Mouse (Mus musculus) hindbrain, embryonic 14.5 days (tissue): ENCODE measurements at regions not wholly inside any gene's neighbourhood (a gene's known extent, or its start where the extent isn't known, plus 50 kb on each side); places are given as distances from the start of the nearest gene placed in this dataset.

Experiments
- ATAC-seq: fragments of 200-750 bp; cut with Nextera tagmentation; 2 replicates; pipeline ENCODE4 v1.8.0; 2017; ENCODE audit warnings: moderate number of reproducible peaks, mild to moderate bottlenecking, moderate TSS enrichment, moderate library complexity; ENCODE audit not compliant: low FRiP score
- DNase-seq: peaks from one replicate; pipeline ENCODE4 v3.0.0-alpha.2; 2015; ENCODE audit warnings: low spot score
- H3K27ac ChIP-seq: fragments of 300-500 bp; sonication (generic); 2 replicates; pipeline ENCODE4 v1.5.1; 2014; ENCODE audit warnings: mild to moderate bottlenecking, moderate library complexity
- H3K27me3 ChIP-seq: fragments of 300-500 bp; sonication (generic); 2 replicates; pipeline ENCODE4 v1.6.1; 2014; ENCODE audit warnings: mild to moderate bottlenecking, low read length, mixed read lengths; ENCODE audit not compliant: control insufficient read depth, insufficient read depth
- H3K36me3 ChIP-seq: fragments of 300-500 bp; sonication (generic); replicated peaks from 2 replicates; pipeline ENCODE4 v1.6.1; 2014; ENCODE audit not compliant: control insufficient read depth, insufficient read depth
- H3K4me1 ChIP-seq: fragments of 300-500 bp; sonication (generic); replicated peaks from 2 replicates; pipeline ENCODE4 v1.6.1; 2014; ENCODE audit warnings: antibody characterized with exemption, low read length, mixed read lengths; ENCODE audit not compliant: control insufficient read depth, insufficient read depth
- H3K4me2 ChIP-seq: fragments of 300-500 bp; sonication (generic); replicated peaks from 2 replicates; pipeline ENCODE4 v1.6.1; 2014; ENCODE audit warnings: mild to moderate bottlenecking, moderate library complexity
- H3K4me3 ChIP-seq: fragments of 300-500 bp; sonication (generic); replicated peaks from 2 replicates; pipeline ENCODE4 v1.5.1; 2014; ENCODE audit warnings: mild to moderate bottlenecking, low read length
- H3K9ac ChIP-seq: fragments of 300-500 bp; sonication (generic); 2 replicates; pipeline ENCODE4 v1.6.1; 2014
- H3K9me3 ChIP-seq: fragments of 300-500 bp; sonication (generic); 2 replicates; pipeline ENCODE4 v1.6.1; 2016; ENCODE audit warnings: low read length; ENCODE audit not compliant: control insufficient read depth
- WGBS: fragments of 180-500 bp; shearing (Covaris S2); extraction: QIAGEN DNeasy Blood & Tissue Kit; methylation state at CpG from one replicate; pipeline ENCODE4 v1.1.7; 2014; 5-methylcytosine and 5-hydroxymethylcytosine counted together

DNA sequence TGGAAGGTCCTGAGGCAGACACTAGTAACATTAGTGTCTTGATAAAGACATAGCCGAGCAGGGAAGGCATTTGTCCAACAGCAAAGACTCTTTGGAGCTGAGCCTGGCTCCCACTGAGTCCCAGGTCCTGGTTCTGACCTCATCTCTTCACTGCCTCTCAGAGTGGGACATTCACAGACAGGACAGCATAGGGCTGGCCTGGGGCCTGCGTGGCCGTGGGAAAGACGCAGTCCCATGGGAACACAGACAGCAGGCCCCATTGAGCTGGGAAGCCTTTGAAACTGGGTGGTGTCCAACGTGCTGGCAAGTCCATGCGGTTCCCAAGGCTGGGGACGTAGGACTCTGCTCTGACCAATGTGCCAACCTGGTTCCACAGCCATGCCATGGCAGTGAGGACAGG lies 97.5 kb upstream of the 1700021F07Rik start:
- H3K9me3 ChIP-seq: no peaks in the 10 kb centered on the region
- DNase-seq (no peak), ATAC-seq (peak; percentile 53; the same call in 1 of the 2 replicates)
- H3K9ac ChIP-seq: no peak overlapping the region
- 76% methylated on average over 7 of the region's 7 CpGs for WGBS
- H3K27ac ChIP-seq: no peak overlapping the region
- H3K4me1 ChIP-seq: no peaks in the 10 kb centered on the region
- no peaks in the 10 kb centered on the region for H3K36me3 ChIP-seq
- H3K4me2 ChIP-seq: no peak overlapping the region
- H3K27me3 ChIP-seq: no peaks in the 10 kb centered on the region
- H3K4me3 ChIP-seq: no peak overlapping the region

DNA sequence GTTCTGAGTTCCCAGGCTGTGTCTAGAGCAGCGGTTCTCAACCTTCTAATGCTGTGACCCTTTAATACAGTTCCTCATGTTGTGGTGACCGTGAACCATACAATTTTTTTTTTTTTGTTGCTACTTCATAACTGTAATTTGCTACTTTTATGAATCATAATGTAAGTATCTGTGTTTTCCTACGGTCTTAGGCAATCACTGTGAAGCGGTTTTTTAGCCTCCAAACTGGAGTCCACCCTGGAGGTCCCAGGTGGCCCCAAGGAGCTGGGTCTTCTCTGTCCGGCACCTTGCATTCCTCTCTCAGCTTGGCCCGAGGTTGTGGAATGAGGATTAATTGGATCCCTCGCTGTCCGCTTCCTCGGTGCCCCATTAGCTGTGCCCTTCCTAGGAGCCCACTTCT lies 96.6 kb upstream of the 1700021F07Rik start:
- Histone ChIP-seq H3K9ac (no peak overlapping the region), H3K27ac (no peak overlapping the region), H3K4me3 (no peak overlapping the region), H3K36me3 (no peaks in the 10 kb centered on the region), H3K27me3 (no peaks in the 10 kb centered on the region), H3K9me3 (no peaks in the 10 kb centered on the region), H3K4me2 (no peak overlapping the region), H3K4me1 (no peaks in the 10 kb centered on the region)
- 76% methylated on average over 9 of the region's 9 CpGs for WGBS
- ATAC-seq (no peak), DNase-seq (no peak)

- Histone ChIP-seq H3K4me1 (no peaks in the 10 kb centered on the region), H3K4me2 (no peak overlapping the region), H3K27ac (peak overlapping the region; percentile 16; the same call in 1 of the 2 replicates), H3K9ac (no peak overlapping the region), H3K9me3 (no peaks in the 10 kb centered on the region), H3K36me3 (no peaks in the 10 kb centered on the region), H3K27me3 (no peaks in the 10 kb centered on the region), H3K4me3 (no peak overlapping the region)
- 50% methylated on average over 16 of the region's 16 CpGs for WGBS
- peak; percentile 46; the same call in 1 of the 2 replicates for ATAC-seq
- no peak for DNase-seq
These were observed 96.0 kb upstream of the 1700021F07Rik start for GRCm38 (mm10) chr2:173426191-173427065.

DNA sequence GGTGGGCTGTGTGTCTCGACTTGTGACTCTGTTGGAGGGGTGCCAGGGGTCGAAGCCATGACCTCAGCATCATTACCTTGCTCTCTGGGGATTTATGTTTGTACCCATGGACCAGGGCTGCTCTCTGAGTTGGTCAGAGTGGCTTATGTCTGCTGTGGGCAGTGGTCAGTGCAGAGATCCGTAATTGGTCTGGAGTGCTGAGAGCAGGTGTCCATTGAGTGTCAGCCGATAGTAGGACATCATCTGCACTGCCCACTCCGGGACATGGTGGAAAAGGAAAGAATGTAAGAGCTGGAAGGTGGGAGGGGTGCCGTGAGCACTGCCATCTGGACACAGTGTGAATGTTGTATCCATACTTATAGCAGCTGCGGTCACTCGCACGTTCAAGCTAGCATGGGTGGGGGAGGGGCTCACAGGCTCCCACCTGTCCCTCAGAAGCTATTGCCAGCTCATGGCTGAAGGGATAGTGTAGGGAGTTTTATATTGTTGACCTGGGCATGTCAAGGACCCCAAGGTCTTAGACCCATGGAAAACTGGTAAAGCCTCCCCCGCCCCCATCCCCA lies 94.4 kb upstream of the 1700021F07Rik start:
- WGBS: 64% methylated on average over 10 of the region's 10 CpGs
- ATAC-seq (no peak), DNase-seq (no peak)

GRCm38 (mm10) chr2:173431841-173432240 lies 90.5 kb upstream of the 1700021F07Rik start:
- Histone ChIP-seq H3K27me3 (no peaks in the 10 kb centered on the region), H3K9ac (no peak overlapping the region), H3K4me1 (peaks cover 4% of the 10 kb centered on the region; the same call in 1 of the 2 replicates), H3K4me2 (no peak overlapping the region), H3K27ac (no peak overlapping the region), H3K36me3 (no peaks in the 10 kb centered on the region), H3K4me3 (no peak overlapping the region), H3K9me3 (no peaks in the 10 kb centered on the region)
- DNase-seq (no peak), ATAC-seq (no peak)
- 84% methylated on average over 5 of the region's 5 CpGs for WGBS

More for the DNA sequence above, 94.4 kb upstream of the 1700021F07Rik start:
- H3K27me3 ChIP-seq: no peaks in the 10 kb centered on the region
- no peaks in the 10 kb centered on the region for H3K9me3 ChIP-seq
- H3K4me1 ChIP-seq: no peaks in the 10 kb centered on the region
- no peak overlapping the region for H3K4me3 ChIP-seq
- no peak overlapping the region for H3K27ac ChIP-seq
- no peaks in the 10 kb centered on the region for H3K36me3 ChIP-seq
- H3K4me2 ChIP-seq: no peak overlapping the region
- H3K9ac ChIP-seq: no peak overlapping the region

- H3K27ac ChIP-seq: no peak overlapping the region
- no peaks in the 10 kb centered on the region for H3K27me3 ChIP-seq
- no peaks in the 10 kb centered on the region for H3K36me3 ChIP-seq
- WGBS: 76% methylated on average over 3 of the region's 3 CpGs
- H3K9ac ChIP-seq: no peak overlapping the region
- DNase-seq (no peak), ATAC-seq (no peak)
- H3K4me1 ChIP-seq: peaks cover 4% of the 10 kb centered on the region; the same call in 1 of the 2 replicates
- H3K9me3 ChIP-seq: no peaks in the 10 kb centered on the region
- H3K4me3 ChIP-seq: no peak overlapping the region
- no peak overlapping the region for H3K4me2 ChIP-seq
These were observed 90.1 kb upstream of the 1700021F07Rik start for GRCm38 (mm10) chr2:173432258-173432657.

- Histone ChIP-seq H3K36me3 (no peaks in the 10 kb centered on the region), H3K9me3 (no peaks in the 10 kb centered on the region), H3K9ac (no peak overlapping the region), H3K27me3 (no peaks in the 10 kb centered on the region), H3K4me1 (peaks cover 4% of the 10 kb centered on the region; the same call in 1 of the 2 replicates), H3K27ac (no peak overlapping the region), H3K4me2 (no peak overlapping the region), H3K4me3 (no peak overlapping the region)
- ATAC-seq (no peak), DNase-seq (no peak)
- WGBS: 85% methylated on average over 9 of the region's 9 CpGs
These were observed 89.3 kb upstream of the 1700021F07Rik start for GRCm38 (mm10) chr2:173432886-173433624.

- Histone ChIP-seq H3K36me3 (no peaks in the 10 kb centered on the region), H3K27me3 (no peaks in the 10 kb centered on the region), H3K9ac (no peak overlapping the region), H3K4me2 (no peak overlapping the region), H3K27ac (no peak overlapping the region), H3K4me3 (no peak overlapping the region), H3K4me1 (peaks cover 4% of the 10 kb centered on the region), H3K9me3 (no peaks in the 10 kb centered on the region)
- DNase-seq (no peak), ATAC-seq (no peak)
- WGBS: 88% methylated on average over 3 of the region's 3 CpGs
These were observed 85.8 kb upstream of the 1700021F07Rik start for GRCm38 (mm10) chr2:173436580-173436979.

DNA sequence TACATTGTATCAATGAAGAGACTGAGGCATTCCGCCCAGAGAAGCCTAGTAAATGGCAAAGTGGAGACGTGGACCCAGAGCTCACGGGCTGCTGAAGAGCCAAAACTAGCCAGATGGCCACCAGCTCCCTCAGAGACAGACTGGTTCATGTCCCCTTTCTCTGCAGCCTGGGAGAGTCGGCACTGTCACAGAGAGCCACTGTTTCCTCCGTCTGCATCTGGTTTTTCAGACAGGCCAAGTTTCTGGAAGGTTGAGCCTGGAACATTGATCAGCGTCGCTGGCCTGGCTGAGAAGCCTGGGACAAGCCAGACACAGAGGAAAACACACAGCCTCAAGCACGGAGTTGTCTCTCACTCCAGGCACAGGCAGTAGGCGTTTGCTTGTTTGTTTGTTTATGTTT lies 83.4 kb upstream of the 1700021F07Rik start:
- H3K27ac ChIP-seq: no peak overlapping the region
- no peak for ATAC-seq

More for the DNA sequence above, 83.4 kb upstream of the 1700021F07Rik start:
- no peaks in the 10 kb centered on the region for H3K9me3 ChIP-seq
- peaks cover 8% of the 10 kb centered on the region for H3K4me1 ChIP-seq
- no peak for DNase-seq
- H3K4me3 ChIP-seq: no peak overlapping the region
- WGBS: 76% methylated on average over 9 of the region's 9 CpGs
- H3K9ac ChIP-seq: no peak overlapping the region
- H3K27me3 ChIP-seq: no peaks in the 10 kb centered on the region
- H3K36me3 ChIP-seq: no peaks in the 10 kb centered on the region
- no peak overlapping the region for H3K4me2 ChIP-seq
